Mouse (Mus musculus) liver, postnatal 0 days (tissue): ENCODE results near the gene Dis3. TPM values are rescaled to one million over a fixed set of nuclear protein-coding genes. Genes with fewer than 3 reads are reported as not detected.

ENCODE experiments used
- ATAC-seq: fragments of 200-750 bp; cut with Nextera tagmentation; 2 replicates; pipeline ENCODE4 v1.8.0; 2017; ENCODE audit warnings: mild to moderate bottlenecking, moderate library complexity
- DNase-seq: peaks from one replicate; pipeline ENCODE4 v3.0.0-alpha.2; 2016
- H3K27ac ChIP-seq: fragments of 300-500 bp; sonication (generic); 2 replicates; pipeline ENCODE4 v1.5.1; 2014; ENCODE audit warnings: antibody characterized with exemption, moderate library complexity, mild to moderate bottlenecking, low read depth
- H3K27me3 ChIP-seq: fragments of 300-500 bp; sonication (generic); 2 replicates; pipeline ENCODE4 v1.6.1; 2014; ENCODE audit warnings: low read length, control low read depth, mixed read lengths; ENCODE audit not compliant: insufficient read depth
- H3K36me3 ChIP-seq: fragments of 300-500 bp; sonication (generic); replicated peaks from 2 replicates; pipeline ENCODE4 v1.6.1; 2014; ENCODE audit warnings: mild to moderate bottlenecking, control low read depth, low read length, moderate library complexity, mixed read lengths; ENCODE audit not compliant: insufficient read depth
- H3K4me1 ChIP-seq: fragments of 300-500 bp; sonication (generic); 2 replicates; pipeline ENCODE4 v1.6.1; 2014; ENCODE audit warnings: antibody characterized with exemption, mild to moderate bottlenecking, control low read depth; ENCODE audit not compliant: insufficient read depth
- H3K4me2 ChIP-seq: fragments of 300-500 bp; sonication (generic); 2 replicates; pipeline ENCODE4 v1.6.1; 2014; ENCODE audit warnings: low read depth, mild to moderate bottlenecking, low read length, moderate library complexity, mixed read lengths
- H3K4me3 ChIP-seq: fragments of 300-500 bp; sonication (generic); 2 replicates; pipeline ENCODE4 v1.5.1; 2014; ENCODE audit warnings: low read depth, low read length
- H3K9ac ChIP-seq: fragments of 300-500 bp; sonication (generic); replicated peaks from 2 replicates; pipeline ENCODE4 v1.6.1; 2014; ENCODE audit warnings: mild to moderate bottlenecking, moderate library complexity
- H3K9me3 ChIP-seq: fragments of 300-500 bp; sonication (generic); 2 replicates; pipeline ENCODE4 v1.6.1; 2016; ENCODE audit warnings: mild to moderate bottlenecking, control low read depth, low read length, mixed read lengths
- CTCF ChIP-seq: sonication (generic); IDR thresholded peaks from 2 replicates; pipeline ENCODE4 v1.5.1; 2016; ENCODE audit warnings: antibody characterized with exemption, low read depth
- EP300 ChIP-seq: IDR thresholded peaks from 2 replicates; pipeline ENCODE4 v1.6.1; 2016; ENCODE audit warnings: antibody characterized with exemption, low read depth, mild to moderate bottlenecking
- WGBS: fragments of 180-500 bp; shearing (Covaris S2); extraction: QIAGEN DNeasy Blood & Tissue Kit; methylation state at CpG from one replicate; pipeline ENCODE4 v1.1.7; 2014; ENCODE audit not compliant: insufficient replicate concordance; 5-methylcytosine and 5-hydroxymethylcytosine counted together
- polyA plus RNA-seq: library from polyadenylated mRNA; unstranded; fragments of >200 nt; fragmentation: Nextera tagmentation; extraction: Ambion mirVana; gene quantifications from 2 replicates; pipeline ENCODE4 v1.2.1, GENCODE M21; 2015

Dis3 gene
- polyA plus RNA-seq = 7.1 and 7.5 TPM in 2 replicates

- no peaks in the 10 kb centered on the region for H3K9me3 ChIP-seq
- H3K9ac ChIP-seq = peak within 1 kb of the TSS; percentile 88
- H3K4me3 ChIP-seq = peak within 1 kb of the TSS; percentile 99
- TF ChIP-seq CTCF (no peak), EP300 (peak; percentile 53; the same call in 1 of the 2 replicates)
- peaks cover 8% of the 10 kb centered on the region for H3K4me1 ChIP-seq
- DNase-seq (peak; percentile 100), ATAC-seq (peak; percentile 99)
- H3K36me3 ChIP-seq = peaks cover 31% of the 10 kb centered on the region
- H3K27ac ChIP-seq = peak within 1 kb of the TSS; percentile 66
- H3K27me3 ChIP-seq = no peaks in the 10 kb centered on the region
- peak within 1 kb of the TSS; percentile 95 for H3K4me2 ChIP-seq
- under 1% methylated on average over 72 of the region's 73 CpGs for WGBS
Observed at GRCm38 (mm10) chr14:99099267-99099966, at the start of gene Dis3, which contains the start of gene Pibf1. TSS of gene Dis3 (minus strand) at chr14:99099770. TSS of gene Pibf1 (plus strand) at chr14:99099424.

DNA sequence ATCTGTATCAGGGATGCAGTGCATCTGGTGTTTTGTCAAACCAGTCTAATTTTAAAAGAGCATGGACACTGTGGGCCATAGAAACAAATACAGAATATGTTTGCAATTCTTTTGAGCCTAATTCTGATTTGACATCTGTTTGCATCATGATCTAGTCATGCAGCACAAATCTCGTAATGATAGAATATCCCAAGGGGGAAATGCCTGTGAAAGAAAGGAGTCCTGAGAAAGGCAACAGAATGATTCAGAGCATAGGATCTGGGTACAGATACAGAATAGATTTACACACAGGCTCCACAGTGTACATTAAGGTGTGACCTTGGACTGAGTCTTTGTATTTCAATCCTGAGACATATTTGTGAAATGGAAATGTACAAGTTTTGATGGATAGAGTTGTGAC, 47.3 kb upstream of the Dis3 start:
- TF ChIP-seq CTCF (no peak), EP300 (no peak)

GRCm38 (mm10) chr14:99141786-99142633, 42.4 kb upstream of the Dis3 start:
- H3K36me3 ChIP-seq = peaks cover 3% of the 10 kb centered on the region
- no peaks in the 10 kb centered on the region for H3K4me1 ChIP-seq
- ATAC-seq = peak; percentile 72
- H3K9ac ChIP-seq = no peak overlapping the region
- DNase-seq = peak; percentile 89
- 36% methylated on average over 15 of the region's 15 CpGs for WGBS
- no peaks in the 10 kb centered on the region for H3K27me3 ChIP-seq
- no peak overlapping the region for H3K4me3 ChIP-seq
- H3K27ac ChIP-seq = no peak overlapping the region
- no peak overlapping the region for H3K4me2 ChIP-seq
- no peak for TF ChIP-seq EP300
- peak; percentile 96 for TF ChIP-seq CTCF
- H3K9me3 ChIP-seq = no peaks in the 10 kb centered on the region

More for the DNA sequence above, 47.3 kb upstream of the Dis3 start:
- Histone ChIP-seq H3K4me2 (no peak overlapping the region), H3K4me3 (no peak overlapping the region), H3K27me3 (no peaks in the 10 kb centered on the region), H3K36me3 (peaks cover 14% of the 10 kb centered on the region; the same call in 1 of the 2 replicates), H3K9me3 (no peaks in the 10 kb centered on the region), H3K4me1 (no peaks in the 10 kb centered on the region), H3K9ac (no peak overlapping the region), H3K27ac (no peak overlapping the region)
- DNase-seq (no peak), ATAC-seq (no peak)
- 79% methylated on average over 1 of the region's 1 CpGs for WGBS

- ATAC-seq (no peak), DNase-seq (no peak)
- no peak overlapping the region for H3K4me2 ChIP-seq
- no peak overlapping the region for H3K9ac ChIP-seq
- H3K4me3 ChIP-seq = no peak overlapping the region
- H3K27ac ChIP-seq = no peak overlapping the region
- peaks cover 14% of the 10 kb centered on the region for H3K36me3 ChIP-seq
- WGBS = 86% methylated on average over 2 of the region's 2 CpGs
- TF ChIP-seq CTCF = no peak
- TF ChIP-seq EP300 = no peak
- H3K9me3 ChIP-seq = no peaks in the 10 kb centered on the region
- H3K27me3 ChIP-seq = no peaks in the 10 kb centered on the region
- no peaks in the 10 kb centered on the region for H3K4me1 ChIP-seq
Observed at GRCm38 (mm10) chr14:99140036-99140435, 40.5 kb upstream of the Dis3 start.

DNA sequence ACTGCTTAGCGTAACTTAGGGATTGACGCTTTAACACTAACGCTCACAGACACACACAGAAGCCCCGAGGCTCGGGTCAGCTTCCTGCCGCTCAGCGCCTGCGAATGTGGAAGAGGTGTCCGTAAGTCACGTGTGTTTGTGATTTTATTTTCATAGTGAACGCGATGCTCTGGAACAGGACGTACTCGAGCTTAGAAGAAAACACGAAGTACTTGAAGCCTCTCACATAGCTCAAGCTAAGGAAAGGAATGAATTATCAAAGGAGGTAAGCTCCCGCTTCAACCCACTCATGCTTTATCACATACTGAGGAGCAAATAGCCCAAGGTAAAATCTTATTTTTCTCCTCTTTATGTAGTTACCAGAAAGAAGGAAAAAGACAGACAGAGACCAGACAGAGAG, 36.7 kb upstream of the Dis3 start:
- no peaks in the 10 kb centered on the region for H3K9me3 ChIP-seq
- DNase-seq (no peak), ATAC-seq (no peak)
- H3K4me3 ChIP-seq = no peak overlapping the region
- H3K27ac ChIP-seq = no peak overlapping the region
- WGBS = 92% methylated on average over 16 of the region's 16 CpGs
- H3K27me3 ChIP-seq = no peaks in the 10 kb centered on the region
- no peak overlapping the region for H3K9ac ChIP-seq
- no peak overlapping the region for H3K4me2 ChIP-seq
- H3K4me1 ChIP-seq = no peaks in the 10 kb centered on the region
- H3K36me3 ChIP-seq = peaks cover 21% of the 10 kb centered on the region
- no peak for TF ChIP-seq CTCF
- no peak for TF ChIP-seq EP300

DNA sequence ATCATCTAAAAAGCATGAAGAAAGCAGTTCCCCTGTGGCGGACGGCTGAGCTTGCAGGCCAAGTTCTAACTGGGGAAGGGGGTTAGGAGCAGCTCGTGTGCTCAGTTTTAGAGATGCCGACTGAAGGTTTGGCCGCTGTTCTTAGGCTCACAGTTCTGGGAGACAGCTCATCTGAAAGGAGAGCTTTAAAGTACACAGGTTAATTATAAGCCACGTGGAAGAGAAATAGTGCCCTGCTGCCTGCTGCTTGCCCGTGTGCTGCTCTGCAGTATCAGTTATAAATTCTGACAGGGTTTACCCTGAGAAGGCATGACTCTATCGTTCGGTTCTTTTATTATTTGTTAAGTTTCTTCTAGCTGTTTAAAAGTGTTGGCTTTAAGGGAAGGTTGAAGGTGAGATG, 36.2 kb upstream of the Dis3 start:
- H3K27ac ChIP-seq = no peak overlapping the region
- 85% methylated on average over 9 of the region's 9 CpGs for WGBS
- no peak for TF ChIP-seq CTCF
- TF ChIP-seq EP300 = no peak
- no peak overlapping the region for H3K9ac ChIP-seq
- H3K4me1 ChIP-seq = no peaks in the 10 kb centered on the region
- DNase-seq (no peak), ATAC-seq (no peak)
- no peaks in the 10 kb centered on the region for H3K27me3 ChIP-seq
- peaks cover 19% of the 10 kb centered on the region for H3K36me3 ChIP-seq
- H3K9me3 ChIP-seq = no peaks in the 10 kb centered on the region
- no peak overlapping the region for H3K4me3 ChIP-seq
- H3K4me2 ChIP-seq = no peak overlapping the region
